ENCODE assay signal across 16 mouse cellular contexts in genomic region chr3:142243263-142243662, GRCm38 (mm10).
A peak's percentile ranks its signal among the peaks of the same experiment; 100 is the strongest.
DNase-seq lines count a peak whose midpoint lies in the region; ATAC-seq and TF ChIP-seq lines count a peak whose summit lies in the region.
"Had no signal": no experiment of that assay in that cellular context is flagged by ENCODE, and none has a peak within 500 bp of the region (broad histone marks: within the 10 kb centered on the region; RNA-seq: fewer than 3 reads in every experiment).

No protein-coding gene starts in this region.

- H3K4me2 ChIP-seq in kidney, postnatal 0 days (ENCODE audit: low read length) = no peak overlapping the region
- H3K4me2 ChIP-seq: hindbrain, embryonic 13.5 days; liver, embryonic 12.5 days had no signal

- no peak overlapping the region for H3K27ac ChIP-seq in kidney, postnatal 0 days
- H3K27ac ChIP-seq: hindbrain, embryonic 13.5 days; liver, embryonic 12.5 days had no signal

- DNase-seq in kidney, postnatal 0 days (ENCODE audit: low spot score) = peak; percentile 19
- no peak for DNase-seq in kidney, adult 9 months
- peak; percentile 32 to 36 for DNase-seq in B cell, adult 2 months
- peak; percentile 45 to 55 for DNase-seq in natural killer cell, adult 2 months (ENCODE audit: low spot score in 2 of 2)
- DNase-seq in layer of hippocampus, postnatal 10 days (ENCODE audit: low spot score in 2 of 2) = no peak
- no peak for DNase-seq in layer of hippocampus, adult 11-12 months (ENCODE audit: low spot score)
- DNase-seq in layer of hippocampus, adult 9-10 months (ENCODE audit: low spot score) = no peak
- DNase-seq: adrenal gland, postnatal 14 days; cerebellum, postnatal 14 days; forebrain, postnatal 0 days; lung, postnatal 4 days; right cerebral cortex, postnatal 4 days had no signal

- 64% methylated on average over 5 of the region's 5 CpGs for WGBS in kidney, postnatal 0 days

- TF ChIP-seq CTCF in kidney, postnatal 0 days (IDR thresholded peaks at IDR 0.05; ENCODE audit: low read depth) = no peak

- no peak overlapping the region for H3K9ac ChIP-seq in kidney, postnatal 0 days (ENCODE audit: low read depth, low read length)
- H3K9ac ChIP-seq: forebrain, postnatal 0 days; hindbrain, embryonic 13.5 days; liver, embryonic 12.5 days had no signal

- 0 out of 2 replicates have a peak, but pooled peaks cover 11% of the 10 kb centered on the region for H3K36me3 ChIP-seq in kidney, postnatal 0 days (ENCODE audit: insufficient read depth, low read length)
- H3K36me3 ChIP-seq: hindbrain, embryonic 13.5 days had no signal

- H3K27me3 ChIP-seq in kidney, postnatal 0 days (ENCODE audit: insufficient read depth, low read length) = no peaks in the 10 kb centered on the region
- H3K27me3 ChIP-seq: hindbrain, embryonic 13.5 days; liver, embryonic 12.5 days had no signal

- no peaks in the 10 kb centered on the region for H3K9me3 ChIP-seq in kidney, postnatal 0 days (replicated peaks; ENCODE audit: low read length)
- H3K9me3 ChIP-seq: hindbrain, embryonic 13.5 days; liver, embryonic 12.5 days had no signal

- ATAC-seq in kidney, postnatal 0 days (replicated peaks; ENCODE audit: low FRiP score, low read depth) = no peak
- ATAC-seq in common myeloid progenitor, adult 5-6 weeks (replicated peaks; ENCODE audit: low read depth, poor library complexity, severe bottlenecking) = peak; percentile 98
- ATAC-seq: forebrain, postnatal 0 days; liver, embryonic 12.5 days; midbrain, embryonic 16.5 days had no signal

- peaks cover 3% of the 10 kb centered on the region; the same call in 1 of the 2 replicates for H3K4me1 ChIP-seq in kidney, postnatal 0 days (replicated peaks; ENCODE audit: insufficient read depth, low read length)
- H3K4me1 ChIP-seq: hindbrain, embryonic 13.5 days; liver, embryonic 12.5 days had no signal

- no peak overlapping the region for H3K4me3 ChIP-seq in kidney, postnatal 0 days (replicated peaks; ENCODE audit: low read depth, low read length)
- H3K4me3 ChIP-seq: hindbrain, embryonic 13.5 days; liver, embryonic 12.5 days had no signal

Comparison
In these comparisons a context has a peak if more than half of its experiments do, and no peak if none do; other contexts are left out.
1. DNase-seq: peak in kidney, postnatal 0 days (single experiment), B cell, adult 2 months (2 of 2) and natural killer cell, adult 2 months (2 of 2); none in kidney, adult 9 months (single experiment), layer of hippocampus, postnatal 10 days (0 of 2), layer of hippocampus, adult 11-12 months (single experiment) and layer of hippocampus, adult 9-10 months (single experiment).